Mouse (Mus musculus) embryonic facial prominence, embryonic 11.5 days (tissue): ENCODE measurements around the gene Col15a1. TPM values are rescaled to one million over a fixed set of nuclear protein-coding genes. Genes with fewer than 3 reads are reported as not detected.
A peak's percentile ranks its signal among the peaks of the same experiment; 100 is the strongest.

Experiments used
- ATAC-seq: fragments of 200-750 bp; cut with Nextera tagmentation; replicated peaks from 2 replicates; pipeline ENCODE4 v1.8.0; 2017; ENCODE audit warnings: low read depth; ENCODE audit not compliant: insufficient number of reproducible peaks, low FRiP score, low TSS enrichment
- DNase-seq: peaks from one replicate; pipeline ENCODE4 v3.0.0-alpha.2; 2015; ENCODE audit warnings: low spot score
- H3K27ac ChIP-seq: fragments of 300-500 bp; sonication (generic); replicated peaks from 2 replicates; pipeline ENCODE4 v1.5.1; 2014; ENCODE audit warnings: mild to moderate bottlenecking, low read depth, low read length, control low read depth
- H3K27me3 ChIP-seq: fragments of 300-500 bp; sonication (generic); 2 replicates; pipeline ENCODE4 v1.6.1; 2014; ENCODE audit warnings: mild to moderate bottlenecking, low read length, moderate library complexity, mixed read lengths; ENCODE audit not compliant: control insufficient read depth, insufficient read depth
- H3K36me3 ChIP-seq: fragments of 300-500 bp; sonication (generic); replicated peaks from 2 replicates; pipeline ENCODE4 v1.6.1; 2014; ENCODE audit warnings: low read depth, mild to moderate bottlenecking, low read length, moderate library complexity, mixed read lengths; ENCODE audit not compliant: control insufficient read depth, insufficient read depth
- H3K4me1 ChIP-seq: fragments of 300-500 bp; sonication (generic); 2 replicates; pipeline ENCODE4 v1.6.1; 2014; ENCODE audit warnings: low read length, mixed read lengths; ENCODE audit not compliant: control insufficient read depth, insufficient read depth
- H3K4me2 ChIP-seq: fragments of 300-500 bp; sonication (generic); 2 replicates; pipeline ENCODE4 v1.6.1; 2014; ENCODE audit warnings: low read depth, mild to moderate bottlenecking, control low read depth, low read length, moderate library complexity
- H3K4me3 ChIP-seq: fragments of 300-500 bp; sonication (generic); 2 replicates; pipeline ENCODE4 v1.5.1; 2014; ENCODE audit warnings: low read depth, low read length, control low read depth
- H3K9ac ChIP-seq: fragments of 300-500 bp; sonication (generic); replicated peaks from 2 replicates; pipeline ENCODE4 v1.6.1; 2014; ENCODE audit warnings: mild to moderate bottlenecking, control low read depth, low read length
- H3K9me3 ChIP-seq: fragments of 300-500 bp; sonication (generic); replicated peaks from 2 replicates; pipeline ENCODE4 v1.6.1; 2016; ENCODE audit warnings: mild to moderate bottlenecking, low read length, inconsistent platforms, mixed read lengths; ENCODE audit not compliant: control insufficient read depth
- WGBS: fragments of 180-500 bp; shearing (Covaris S2); extraction: QIAGEN DNeasy Blood & Tissue Kit; methylation state at CpG from one replicate; pipeline ENCODE4 v1.1.7; 2014; 5-methylcytosine and 5-hydroxymethylcytosine counted together
- polyA plus RNA-seq: library from polyadenylated mRNA; unstranded; fragments of >200 nt; fragmentation: Nextera tagmentation; extraction: Ambion mirVana; gene quantifications from 2 replicates; pipeline ENCODE4 v1.2.1, GENCODE M21; 2014

Gene Col15a1
- 8.6 and 8.8 TPM in 2 replicates for polyA plus RNA-seq

DNA sequence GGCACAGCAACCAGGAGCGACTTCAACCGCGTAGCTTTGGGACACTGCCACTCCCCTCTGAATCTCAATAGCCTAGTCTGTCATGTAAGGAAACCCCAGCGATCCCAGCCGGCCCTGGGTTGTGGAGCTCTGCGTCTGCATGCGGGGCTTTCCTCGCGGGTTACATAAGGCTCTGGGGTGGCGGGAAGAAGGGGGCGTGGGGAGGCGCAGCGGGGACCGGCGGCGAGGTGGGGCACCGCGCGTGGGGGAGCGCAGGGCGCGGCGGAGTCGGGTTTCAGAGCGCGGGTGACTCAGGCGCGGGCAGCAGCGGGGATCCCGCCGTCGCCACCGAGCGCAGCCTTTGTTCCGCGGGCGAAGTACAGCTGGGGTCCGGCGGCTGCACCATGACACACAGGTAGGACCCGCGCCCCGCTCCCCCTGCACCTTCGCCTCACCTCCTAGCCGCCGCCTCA lies at the start of gene Col15a1:
Col15a1 (plus strand) TSS at position 193 of the 452 bp plus-strand sequence.
- Histone ChIP-seq H3K36me3 (no peaks in the 10 kb centered on the region), H3K4me2 (peak within 1 kb of the TSS; percentile 94), H3K4me1 (no peaks in the 10 kb centered on the region; the same call in 1 of the 2 replicates), H3K4me3 (peak within 1 kb of the TSS; percentile 59), H3K9ac (peak within 1 kb of the TSS; percentile 47), H3K27me3 (peaks cover 21% of the 10 kb centered on the region), H3K27ac (no peak within 1 kb of the TSS), H3K9me3 (no peaks in the 10 kb centered on the region)
- DNase-seq (peak; percentile 39), ATAC-seq (0 out of 2 replicates have a peak, but pooled peaks have one; percentile 39)
- WGBS, result under 1% methylated on average over 40 of the region's 45 CpGs

DNA sequence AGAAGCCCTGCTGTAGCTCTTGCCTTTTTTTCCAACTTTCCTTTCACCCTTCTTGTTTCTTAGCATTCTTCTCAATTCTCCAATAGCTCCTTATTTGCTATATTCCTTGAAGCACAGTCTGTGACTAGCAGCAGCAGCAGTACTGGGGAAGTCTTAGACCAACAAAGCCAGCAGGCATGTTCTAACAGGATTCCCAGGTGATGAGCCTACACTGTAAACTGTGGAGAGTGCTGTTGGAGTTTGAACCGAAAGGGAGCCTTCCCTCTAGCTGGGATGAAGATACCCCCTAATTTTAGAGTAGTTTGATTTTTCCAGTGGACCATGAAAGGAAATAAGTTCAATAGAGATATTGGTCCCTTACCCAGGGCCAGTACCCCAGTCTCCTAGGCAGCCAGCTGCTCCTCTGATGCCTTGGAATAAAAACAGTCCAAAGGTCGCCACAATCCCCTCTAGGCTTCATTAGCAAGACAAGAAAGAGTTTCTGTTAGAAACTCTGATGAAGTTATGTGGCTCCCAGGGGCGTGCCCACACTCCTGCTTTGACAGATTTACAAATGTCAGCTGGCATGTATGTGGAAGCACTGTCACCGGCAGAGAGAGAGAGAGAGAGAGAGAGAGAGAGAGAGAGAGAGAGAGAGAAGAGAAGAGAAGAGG lies 46.7 kb upstream of the Col15a1 start:
- 8% methylated on average over 3 of the region's 4 CpGs for WGBS
- no peak overlapping the region for H3K9ac ChIP-seq

DNA sequence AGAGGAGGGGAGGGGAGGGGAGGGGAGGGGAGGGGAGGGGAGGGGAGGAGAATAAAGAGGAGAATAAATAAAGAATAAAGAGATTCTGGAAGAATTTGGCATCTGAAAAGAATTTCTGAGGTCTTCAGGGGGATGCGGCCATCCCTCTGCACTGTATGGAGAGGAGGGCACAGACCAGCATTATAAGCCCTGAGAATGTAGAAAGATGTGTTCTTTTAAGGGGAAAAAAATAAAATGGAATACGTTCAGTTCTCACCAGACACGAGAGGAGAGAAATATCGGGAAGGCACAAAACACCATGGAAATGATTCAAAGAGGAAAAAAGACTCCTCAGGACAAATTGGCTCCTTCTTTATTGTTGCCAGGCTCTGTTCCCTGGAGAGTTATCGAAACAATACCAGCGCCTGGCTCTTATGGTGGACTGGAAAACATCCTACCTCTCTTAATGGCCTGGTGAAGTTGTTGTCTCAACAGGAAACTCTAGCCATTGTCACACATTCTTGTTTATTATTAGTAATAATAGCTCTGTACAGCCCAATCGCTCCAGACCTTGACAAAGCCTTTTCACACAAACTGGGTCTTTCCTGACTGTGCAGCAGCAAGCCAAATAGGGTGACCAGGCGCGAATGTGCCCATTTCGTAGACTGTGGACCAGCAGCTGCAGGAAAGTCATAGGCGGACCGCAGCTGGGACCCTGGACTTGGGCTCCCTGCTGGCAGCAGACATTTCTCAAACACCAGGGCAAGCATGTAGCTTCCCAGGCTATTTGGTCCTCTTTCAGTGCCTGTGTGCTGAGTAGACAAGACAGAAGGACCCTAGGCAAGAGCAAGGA lies 46.0 kb upstream of the Col15a1 start:
- DNase-seq, result no peak
- Histone ChIP-seq H3K4me3 (no peak overlapping the region), H3K27me3 (no peaks in the 10 kb centered on the region), H3K27ac (no peak overlapping the region), H3K36me3 (no peaks in the 10 kb centered on the region), H3K4me2 (no peak overlapping the region), H3K9ac (no peak overlapping the region), H3K9me3 (no peaks in the 10 kb centered on the region), H3K4me1 (no peaks in the 10 kb centered on the region)
- ATAC-seq, result no peak
- WGBS, result 70% methylated on average over 12 of the region's 12 CpGs

More for the DNA sequence above, 46.7 kb upstream of the Col15a1 start:
- no peak overlapping the region for H3K4me3 ChIP-seq
- no peak overlapping the region for H3K27ac ChIP-seq
- ATAC-seq (no peak), DNase-seq (peak; percentile 15)
- no peaks in the 10 kb centered on the region for H3K9me3 ChIP-seq
- no peaks in the 10 kb centered on the region for H3K27me3 ChIP-seq
- no peaks in the 10 kb centered on the region for H3K36me3 ChIP-seq
- no peak overlapping the region for H3K4me2 ChIP-seq
- H3K4me1 ChIP-seq, result no peaks in the 10 kb centered on the region

DNA sequence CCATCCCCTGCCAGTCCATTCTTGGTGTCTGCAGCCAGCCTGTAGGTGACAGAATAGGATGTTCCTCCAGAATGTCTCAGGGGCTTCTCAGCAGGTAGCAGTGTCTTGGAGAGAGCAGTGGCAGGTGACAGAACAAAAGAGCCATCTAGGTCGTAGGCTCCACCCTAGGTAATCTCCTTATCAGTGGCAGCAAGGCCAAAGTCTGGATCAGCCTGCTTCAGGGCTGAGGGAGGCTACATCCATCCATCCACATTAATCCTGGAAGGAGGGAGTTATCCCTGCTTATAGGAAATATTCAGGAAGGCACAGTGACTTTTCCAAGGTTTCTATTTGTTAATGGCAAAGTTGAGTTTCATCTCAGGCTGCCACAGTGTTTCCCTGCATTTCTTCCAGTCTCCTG lies 35.6 kb upstream of the Col15a1 start:
- Histone ChIP-seq H3K4me3 (no peak overlapping the region), H3K9me3 (no peaks in the 10 kb centered on the region), H3K4me1 (no peaks in the 10 kb centered on the region), H3K4me2 (no peak overlapping the region), H3K36me3 (no peaks in the 10 kb centered on the region), H3K27me3 (no peaks in the 10 kb centered on the region), H3K27ac (no peak overlapping the region), H3K9ac (no peak overlapping the region)
- ATAC-seq (no peak), DNase-seq (no peak)
- 30% methylated on average over 1 of the region's 1 CpGs for WGBS

DNA sequence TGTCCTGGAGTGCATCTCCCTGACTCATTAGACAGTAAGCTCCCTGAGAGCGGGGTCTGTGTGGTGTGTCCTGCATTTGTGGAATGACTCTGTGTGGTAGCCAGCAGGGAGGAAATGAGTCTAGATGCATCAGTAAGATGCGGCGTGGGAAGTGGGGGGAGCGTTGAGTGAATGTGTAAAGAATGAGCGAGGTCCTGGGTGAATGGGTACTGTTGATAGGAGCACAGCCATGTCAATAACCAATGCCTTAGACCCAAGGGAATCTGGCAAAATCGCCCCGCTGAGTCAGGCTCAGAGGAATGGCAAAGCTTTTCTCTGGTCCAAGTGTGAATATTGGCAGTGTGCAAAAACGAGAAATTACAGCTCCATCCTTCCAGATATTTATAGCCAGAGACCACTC lies 30.9 kb upstream of the Col15a1 start:
- Histone ChIP-seq H3K36me3 (no peaks in the 10 kb centered on the region), H3K27ac (no peak overlapping the region), H3K4me2 (no peak overlapping the region), H3K27me3 (no peaks in the 10 kb centered on the region), H3K9ac (no peak overlapping the region), H3K9me3 (no peaks in the 10 kb centered on the region), H3K4me3 (no peak overlapping the region), H3K4me1 (no peaks in the 10 kb centered on the region)
- no peak for ATAC-seq
- 84% methylated on average over 8 of the region's 8 CpGs for WGBS
- no peak for DNase-seq

DNA sequence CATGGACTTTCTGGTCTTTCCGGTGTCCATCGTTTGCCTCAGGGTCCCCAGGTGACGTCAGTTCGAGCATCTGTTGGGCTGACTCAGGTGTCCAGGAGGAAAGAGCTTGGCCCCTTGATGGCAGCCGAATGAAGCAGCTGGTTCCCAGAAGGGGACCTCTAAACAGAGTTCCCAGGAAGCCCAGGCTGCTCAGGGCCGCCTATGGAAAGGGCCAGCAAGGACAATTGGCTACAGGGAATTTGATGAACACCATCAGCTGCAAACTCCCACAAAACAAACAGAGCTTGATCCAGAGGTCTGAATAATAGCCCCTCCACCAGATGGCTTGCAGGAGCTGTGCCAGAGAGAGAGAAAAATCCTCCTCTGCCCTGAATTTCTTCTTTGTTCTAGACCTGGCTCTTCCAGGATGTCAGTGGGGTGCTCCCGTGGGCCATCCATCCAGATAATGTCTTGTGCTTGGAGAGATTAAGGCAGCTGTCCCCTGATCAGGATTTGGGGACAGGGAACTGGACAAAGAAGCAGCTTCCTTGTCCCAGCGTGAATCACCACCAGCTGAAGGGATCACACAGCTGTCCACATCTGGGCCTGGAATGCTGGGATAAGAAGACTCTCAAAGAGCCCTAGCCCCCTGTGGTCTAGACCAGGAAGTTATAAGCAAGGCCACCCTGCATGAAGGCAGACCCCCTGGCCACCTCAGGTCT lies 29.6 kb upstream of the Col15a1 start:
- H3K27ac ChIP-seq, result no peak overlapping the region
- no peak overlapping the region for H3K9ac ChIP-seq
- H3K4me1 ChIP-seq, result no peaks in the 10 kb centered on the region
- no peak for ATAC-seq
- H3K4me2 ChIP-seq, result no peak overlapping the region
- no peaks in the 10 kb centered on the region for H3K9me3 ChIP-seq
- 61% methylated on average over 8 of the region's 8 CpGs for WGBS
- no peaks in the 10 kb centered on the region for H3K27me3 ChIP-seq
- no peaks in the 10 kb centered on the region for H3K36me3 ChIP-seq
- H3K4me3 ChIP-seq, result no peak overlapping the region
- no peak for DNase-seq

DNA sequence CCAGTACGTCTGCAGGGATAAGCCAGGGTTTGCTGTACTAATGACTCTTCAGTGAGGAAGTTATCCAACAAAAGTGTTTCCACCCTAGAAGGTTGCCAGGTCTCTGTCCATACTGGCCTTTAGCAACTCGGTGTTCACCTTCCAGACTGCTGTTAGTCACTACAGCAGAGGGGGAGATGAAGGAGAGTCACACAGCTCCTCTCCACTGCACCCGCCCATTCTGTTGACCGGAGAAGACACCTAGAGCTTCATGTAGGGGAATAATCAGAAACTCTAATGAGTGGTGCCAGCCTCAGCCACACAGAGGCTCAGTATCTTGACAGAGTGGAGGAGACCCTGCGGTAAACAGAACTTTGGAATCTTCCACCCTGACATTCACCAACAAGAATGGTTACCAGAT lies 28.4 kb upstream of the Col15a1 start:
- Histone ChIP-seq H3K9ac (no peak overlapping the region), H3K27me3 (no peaks in the 10 kb centered on the region), H3K4me2 (no peak overlapping the region), H3K36me3 (no peaks in the 10 kb centered on the region), H3K4me1 (no peaks in the 10 kb centered on the region), H3K9me3 (no peaks in the 10 kb centered on the region), H3K4me3 (no peak overlapping the region), H3K27ac (no peak overlapping the region)
- ATAC-seq (no peak), DNase-seq (no peak)
- WGBS, result 85% methylated on average over 5 of the region's 5 CpGs
